Mouse (Mus musculus) heart, embryonic 11.5 days (tissue): Measurements from ENCODE around the gene Kcnq1. TPM values are rescaled to one million over a fixed set of nuclear protein-coding genes. Genes with fewer than 3 reads are reported as not detected.
A peak's percentile ranks its signal among the peaks of the same experiment; 100 is the strongest.

Experiments
- ATAC-seq: fragments of 200-750 bp; cut with Nextera tagmentation; replicated peaks from 2 replicates; pipeline ENCODE4 v1.8.0; 2017; ENCODE audit warnings: moderate library complexity; ENCODE audit not compliant: insufficient number of reproducible peaks, low FRiP score, low TSS enrichment
- H3K27ac ChIP-seq: fragments of 300-500 bp; sonication (generic); 2 replicates; pipeline ENCODE4 v1.5.1; 2014; ENCODE audit warnings: mild to moderate bottlenecking, low read depth, low read length
- H3K27me3 ChIP-seq: fragments of 300-500 bp; sonication (generic); 2 replicates; pipeline ENCODE4 v1.6.1; 2014; ENCODE audit warnings: mild to moderate bottlenecking, low read length, mixed read lengths; ENCODE audit not compliant: control insufficient read depth, insufficient read depth
- H3K36me3 ChIP-seq: fragments of 300-500 bp; sonication (generic); 2 replicates; pipeline ENCODE4 v1.6.1; 2014; ENCODE audit warnings: mild to moderate bottlenecking, low read length, moderate library complexity, mixed read lengths; ENCODE audit not compliant: control insufficient read depth, insufficient read depth
- H3K4me1 ChIP-seq: fragments of 300-500 bp; sonication (generic); 2 replicates; pipeline ENCODE4 v1.6.1; 2014; ENCODE audit warnings: low read length; ENCODE audit not compliant: control insufficient read depth, insufficient read depth
- H3K4me2 ChIP-seq: fragments of 300-500 bp; sonication (generic); 2 replicates; pipeline ENCODE4 v1.6.1; 2014; ENCODE audit warnings: mild to moderate bottlenecking, moderate library complexity
- H3K4me3 ChIP-seq: fragments of 300-500 bp; sonication (generic); 2 replicates; pipeline ENCODE4 v1.5.1; 2014; ENCODE audit warnings: low read depth, low read length
- H3K9ac ChIP-seq: fragments of 300-500 bp; sonication (generic); 2 replicates; pipeline ENCODE4 v1.6.1; 2014; ENCODE audit warnings: mild to moderate bottlenecking, low read depth, low read length, moderate library complexity
- H3K9me3 ChIP-seq: fragments of 300-500 bp; sonication (generic); replicated peaks from 2 replicates; pipeline ENCODE4 v1.6.1; 2016; ENCODE audit warnings: low read length; ENCODE audit not compliant: control insufficient read depth
- whole genome bisulfite sequencing: fragments of 180-500 bp; shearing (Covaris S2); extraction: QIAGEN DNeasy Blood & Tissue Kit; methylation state at CpG from one replicate; pipeline ENCODE4 v1.1.7; 2014; ENCODE audit not compliant: insufficient replicate concordance; 5-methylcytosine and 5-hydroxymethylcytosine counted together
- polyA plus RNA-seq: library from polyadenylated mRNA; unstranded; fragments of >200 nt; fragmentation: Nextera tagmentation; extraction: Ambion mirVana; gene quantifications from 2 replicates; pipeline ENCODE4 v1.2.1, GENCODE M21; 2014

Kcnq1 gene
- polyA plus RNA-seq, 1 experiment from 2014 or later: 9.2 TPM

DNA sequence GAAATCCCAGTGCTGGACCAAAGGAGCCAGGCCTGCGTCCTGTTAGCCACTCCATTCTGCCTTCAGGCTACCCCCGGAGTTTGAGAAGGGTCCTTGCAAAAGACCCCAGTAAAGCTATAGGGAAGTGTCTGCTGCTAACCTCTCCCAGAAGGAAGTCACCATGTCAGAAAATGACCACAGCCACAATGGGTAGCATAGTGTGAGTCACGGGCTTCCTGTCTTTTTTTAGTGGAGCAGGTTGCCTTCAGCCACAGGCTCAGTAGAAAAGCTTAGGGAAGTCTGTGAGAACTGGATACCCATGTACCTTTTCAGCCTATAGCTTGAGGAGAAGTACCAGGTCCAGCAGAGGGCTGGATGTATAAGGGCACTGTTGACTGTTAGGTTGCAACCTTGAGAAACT is 267.1 kb downstream of the Kcnq1 start:
- H3K4me1 ChIP-seq: peaks cover 47% of the 10 kb centered on the region
- peak overlapping the region; percentile 70 for H3K27ac ChIP-seq
- H3K9me3 ChIP-seq: no peaks in the 10 kb centered on the region
- no peaks in the 10 kb centered on the region for H3K36me3 ChIP-seq
- H3K4me3 ChIP-seq: no peak overlapping the region
- 42% methylated on average over 3 of the region's 3 CpGs for WGBS
- no peak overlapping the region for H3K9ac ChIP-seq
- no peaks in the 10 kb centered on the region for H3K27me3 ChIP-seq
- peak overlapping the region; percentile 14; the same call in 1 of the 2 replicates for H3K4me2 ChIP-seq
- no peak for ATAC-seq

DNA sequence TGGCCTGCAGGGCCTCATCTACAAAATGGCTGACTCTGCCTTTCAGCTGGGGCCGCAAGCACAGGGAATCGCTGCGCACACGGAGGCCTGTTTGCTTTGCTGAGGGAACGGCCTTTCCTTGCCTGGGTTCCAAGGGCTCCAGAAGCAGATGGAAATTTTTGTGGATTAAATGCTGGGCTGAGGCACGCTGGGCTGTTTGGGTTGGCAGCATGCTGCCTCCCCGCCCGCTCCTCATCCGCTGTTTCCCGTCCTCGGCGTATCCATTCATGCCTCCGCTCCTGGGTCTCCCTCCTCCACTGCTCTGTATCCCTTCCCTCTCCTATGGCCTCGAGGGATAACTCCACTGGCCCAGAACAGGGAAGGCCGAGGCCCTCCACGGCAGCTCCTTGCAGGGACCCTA is 269.8 kb downstream of the Kcnq1 start:
- H3K27me3 ChIP-seq: no peaks in the 10 kb centered on the region
- no peak overlapping the region for H3K4me2 ChIP-seq
- peaks cover 47% of the 10 kb centered on the region for H3K4me1 ChIP-seq
- no peaks in the 10 kb centered on the region for H3K36me3 ChIP-seq
- ATAC-seq: no peak
- H3K27ac ChIP-seq: peak overlapping the region; percentile 10; the same call in 1 of the 2 replicates
- WGBS: 83% methylated on average over 16 of the region's 16 CpGs
- H3K9me3 ChIP-seq: no peaks in the 10 kb centered on the region
- H3K4me3 ChIP-seq: no peak overlapping the region
- H3K9ac ChIP-seq: no peak overlapping the region

DNA sequence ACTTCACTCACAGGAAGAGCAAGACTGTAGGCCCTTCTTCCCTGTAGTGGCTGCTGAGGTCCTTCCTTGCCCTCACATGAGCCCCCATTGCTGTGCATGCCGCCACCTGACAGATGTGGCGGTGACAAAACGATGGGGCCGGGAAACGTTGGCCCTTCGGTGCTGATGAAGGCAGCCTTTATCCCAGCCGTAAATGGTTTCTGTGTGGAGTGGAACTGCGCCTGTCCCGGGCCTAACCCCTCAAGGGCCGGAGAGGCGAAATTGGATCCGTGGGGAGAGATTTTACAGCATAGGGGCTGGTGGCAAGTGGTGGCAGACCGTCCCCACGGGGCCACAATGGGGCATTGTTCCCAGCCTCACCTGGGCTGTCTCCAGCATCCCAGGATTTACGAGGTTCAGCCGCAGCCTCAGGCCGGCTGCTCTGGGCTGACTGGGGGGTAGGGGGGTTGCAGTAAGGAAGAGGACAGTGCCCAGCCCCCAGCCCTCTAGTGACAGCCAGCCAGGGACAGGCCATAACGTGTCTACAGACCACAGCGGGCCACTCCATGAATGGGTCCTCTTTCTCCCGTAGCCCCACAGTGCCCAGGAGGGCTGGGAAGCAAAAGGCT is 274.4 kb downstream of the Kcnq1 start:
- 74% methylated on average over 20 of the region's 20 CpGs for WGBS
- Histone ChIP-seq H3K36me3 (no peaks in the 10 kb centered on the region), H3K4me2 (no peak overlapping the region), H3K9ac (no peak overlapping the region), H3K4me3 (no peak overlapping the region), H3K4me1 (peaks cover 5% of the 10 kb centered on the region), H3K27me3 (no peaks in the 10 kb centered on the region), H3K27ac (no peak overlapping the region), H3K9me3 (no peaks in the 10 kb centered on the region)
- no peak for ATAC-seq

- no peak for ATAC-seq
- WGBS: 21% methylated on average over 1 of the region's 1 CpGs
- 0 out of 2 replicates have a peak overlapping the region, but pooled peaks have one; percentile 32 for H3K27ac ChIP-seq
- H3K27me3 ChIP-seq: no peaks in the 10 kb centered on the region
- peaks cover 33% of the 10 kb centered on the region for H3K4me1 ChIP-seq
- H3K4me3 ChIP-seq: no peak overlapping the region
- no peak overlapping the region for H3K9ac ChIP-seq
- no peaks in the 10 kb centered on the region for H3K36me3 ChIP-seq
- no peaks in the 10 kb centered on the region for H3K9me3 ChIP-seq
- no peak overlapping the region for H3K4me2 ChIP-seq
Measured at GRCm38 (mm10) chr7:143386632-143387031, 280.5 kb downstream of the Kcnq1 start.

GRCm38 (mm10) chr7:143388783-143389695 is 282.9 kb downstream of the Kcnq1 start:
- H3K9me3 ChIP-seq: no peaks in the 10 kb centered on the region
- H3K9ac ChIP-seq: peak overlapping the region; percentile 40
- H3K4me2 ChIP-seq: peak overlapping the region; percentile 21
- H3K27ac ChIP-seq: peak overlapping the region; percentile 70
- H3K4me3 ChIP-seq: no peak overlapping the region
- ATAC-seq: peak; percentile 75; the same call in 1 of the 2 replicates
- H3K4me1 ChIP-seq: peaks cover 33% of the 10 kb centered on the region
- H3K36me3 ChIP-seq: no peaks in the 10 kb centered on the region
- no peaks in the 10 kb centered on the region for H3K27me3 ChIP-seq
- 50% methylated on average over 27 of the region's 27 CpGs for WGBS

DNA sequence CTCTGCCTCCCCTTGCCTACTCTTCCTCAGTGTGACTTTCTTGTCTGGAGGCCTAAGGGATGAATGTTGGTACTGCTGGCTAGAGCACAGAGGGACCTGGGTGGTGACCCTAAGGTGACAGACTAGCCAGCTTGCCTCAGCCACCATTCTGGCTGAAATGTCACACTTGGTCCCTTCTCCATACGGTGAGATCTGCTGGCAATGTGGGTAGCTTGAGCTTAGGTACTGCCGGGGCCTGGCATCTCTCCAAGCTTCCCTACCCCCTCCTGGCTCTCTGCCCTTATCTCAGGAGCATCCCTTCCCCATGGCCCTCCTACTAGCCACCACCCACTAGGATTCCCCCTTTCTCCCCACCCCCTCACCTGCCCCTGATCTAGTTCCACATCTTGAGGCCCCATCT is 283.7 kb downstream of the Kcnq1 start:
- H3K9ac ChIP-seq: no peak overlapping the region; the same call in 1 of the 2 replicates

DNA sequence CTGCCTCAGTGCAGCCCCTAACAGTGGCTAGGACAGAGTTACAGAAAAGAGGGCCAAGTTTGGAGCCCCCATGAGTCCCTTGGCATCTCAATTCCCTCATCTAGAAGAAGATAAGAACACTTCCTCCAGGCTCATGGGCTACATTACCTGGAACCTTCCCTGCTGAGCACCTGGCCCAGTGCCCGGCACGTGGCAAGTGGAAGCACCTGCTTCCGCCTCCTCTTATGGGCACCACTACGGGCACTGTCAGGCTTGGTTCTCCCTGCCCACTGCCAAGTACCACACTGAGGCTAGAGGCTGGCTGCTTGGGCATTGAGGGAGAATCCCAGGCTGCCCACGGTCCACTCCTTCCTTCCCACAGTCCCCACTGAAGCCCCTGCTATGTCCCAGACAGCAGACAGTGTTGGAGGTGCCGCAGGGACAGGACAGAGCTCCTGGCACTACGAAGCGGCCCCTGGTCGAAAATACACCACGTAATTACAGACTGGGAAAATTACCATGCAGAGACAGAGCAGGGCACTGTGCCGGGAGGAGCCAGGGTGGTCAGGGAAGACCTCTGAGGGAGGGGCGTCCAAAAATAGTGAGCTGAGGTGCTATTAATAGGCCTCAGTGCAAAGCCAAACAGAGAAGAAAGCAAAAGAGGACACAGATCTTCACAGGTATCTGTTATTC is 284.3 kb downstream of the Kcnq1 start:
- H3K4me1 ChIP-seq: peaks cover 40% of the 10 kb centered on the region
- 58% methylated on average over 12 of the region's 12 CpGs for WGBS

More for the DNA sequence above, 283.7 kb downstream of the Kcnq1 start:
- no peak; the same call in 1 of the 2 replicates for ATAC-seq
- peaks cover 36% of the 10 kb centered on the region for H3K4me1 ChIP-seq
- no peaks in the 10 kb centered on the region for H3K36me3 ChIP-seq
- WGBS: 45% methylated on average over 2 of the region's 2 CpGs
- H3K9me3 ChIP-seq: no peaks in the 10 kb centered on the region
- H3K27ac ChIP-seq: peak overlapping the region; percentile 70
- no peaks in the 10 kb centered on the region for H3K27me3 ChIP-seq
- peak overlapping the region; percentile 21; the same call in 1 of the 2 replicates for H3K4me2 ChIP-seq
- H3K4me3 ChIP-seq: no peak overlapping the region

GRCm38 (mm10) chr7:143395113-143395563 is 289.0 kb downstream of the Kcnq1 start:
- WGBS: 29% methylated on average over 9 of the region's 9 CpGs
- no peaks in the 10 kb centered on the region for H3K36me3 ChIP-seq
- no peak overlapping the region for H3K9ac ChIP-seq
- H3K27ac ChIP-seq: peak overlapping the region; percentile 51
- H3K4me2 ChIP-seq: 0 out of 2 replicates have a peak overlapping the region, but pooled peaks have one; percentile 7
- ATAC-seq: no peak; the same call in 1 of the 2 replicates
- no peaks in the 10 kb centered on the region for H3K27me3 ChIP-seq
- H3K9me3 ChIP-seq: no peaks in the 10 kb centered on the region
- H3K4me1 ChIP-seq: peaks cover 23% of the 10 kb centered on the region
- no peak overlapping the region for H3K4me3 ChIP-seq

More for the DNA sequence above, 284.3 kb downstream of the Kcnq1 start:
- ATAC-seq: no peak
- Histone ChIP-seq H3K4me3 (no peak overlapping the region), H3K9me3 (no peaks in the 10 kb centered on the region), H3K27me3 (no peaks in the 10 kb centered on the region), H3K9ac (0 out of 2 replicates have a peak overlapping the region, but pooled peaks have one; percentile 36), H3K36me3 (no peaks in the 10 kb centered on the region), H3K27ac (peak overlapping the region; percentile 64), H3K4me2 (peak overlapping the region; percentile 40)
